Mouse (Mus musculus) hindbrain, postnatal 0 days (tissue): Measurements from ENCODE around the gene Olfr275. TPM values are rescaled to one million over a fixed set of nuclear protein-coding genes. Genes with fewer than 3 reads are reported as not detected.
"Not testable (repeated sequence)": the region's sequence is repeated elsewhere in the genome, so short reads cannot be mapped to it uniquely, and the experiment has no call there.

Experiments
- ATAC-seq: fragments of 200-750 bp; cut with Nextera tagmentation; 2 replicates; pipeline ENCODE4 v1.8.0; 2017; ENCODE audit warnings: mild to moderate bottlenecking, moderate TSS enrichment, moderate library complexity
- DNase-seq: peaks from one replicate; pipeline ENCODE4 v3.0.0-alpha.2; 2015; ENCODE audit warnings: low spot score
- H3K27ac ChIP-seq: fragments of 300-500 bp; sonication (generic); 2 replicates; pipeline ENCODE4 v1.5.1; 2014; ENCODE audit warnings: mild to moderate bottlenecking
- H3K27me3 ChIP-seq: fragments of 300-500 bp; sonication (generic); 2 replicates; pipeline ENCODE4 v1.6.1; 2014; ENCODE audit warnings: low read length, mixed read lengths; ENCODE audit not compliant: insufficient read depth
- H3K36me3 ChIP-seq: fragments of 300-500 bp; sonication (generic); 2 replicates; pipeline ENCODE4 v1.6.1; 2014; ENCODE audit warnings: low read length, mixed read lengths; ENCODE audit not compliant: insufficient read depth
- H3K4me1 ChIP-seq: fragments of 300-500 bp; sonication (generic); 2 replicates; pipeline ENCODE4 v1.6.1; 2014; ENCODE audit warnings: antibody characterized with exemption, low read length, mixed read lengths; ENCODE audit not compliant: insufficient read depth
- H3K4me2 ChIP-seq: fragments of 300-500 bp; sonication (generic); 2 replicates; pipeline ENCODE4 v1.6.1; 2014; ENCODE audit warnings: low read depth, mild to moderate bottlenecking, low read length, moderate library complexity, mixed read lengths
- H3K4me3 ChIP-seq: fragments of 300-500 bp; sonication (generic); 2 replicates; pipeline ENCODE4 v1.5.1; 2014; ENCODE audit warnings: low read length
- H3K9ac ChIP-seq: fragments of 300-500 bp; sonication (generic); replicated peaks from 2 replicates; pipeline ENCODE4 v1.6.1; 2014; ENCODE audit warnings: mild to moderate bottlenecking, low read length, moderate library complexity, mixed read lengths
- H3K9me3 ChIP-seq: fragments of 300-500 bp; sonication (generic); 2 replicates; pipeline ENCODE4 v1.6.1; 2016; ENCODE audit warnings: low read length, mixed read lengths
- CTCF ChIP-seq: IDR thresholded peaks from 2 replicates; pipeline ENCODE4 v1.5.1; 2016; ENCODE audit warnings: antibody characterized with exemption, control low read depth, low read depth
- WGBS: fragments of 180-500 bp; shearing (Covaris S2); extraction: QIAGEN DNeasy Blood & Tissue Kit; methylation state at CpG from one replicate; pipeline ENCODE4 v1.1.7; 2014; 5-methylcytosine and 5-hydroxymethylcytosine counted together
- polyA plus RNA-seq: library from polyadenylated mRNA; unstranded; fragments of >200 nt; fragmentation: Nextera tagmentation; extraction: Ambion mirVana; gene quantifications from 2 replicates; pipeline ENCODE4 v1.2.1, GENCODE M21; 2015
- total RNA-seq: library from RNA; depleted of rRNA; stranded (reverse); fragments of >200 nt; gene quantifications from 2 replicates; pipeline ENCODE4 v1.2.3, GENCODE M21; 2014; rRNA removed

The Olfr275 gene
- not detected in 2 replicates for total RNA-seq
- polyA plus RNA-seq: not detected in 2 replicates

DNA sequence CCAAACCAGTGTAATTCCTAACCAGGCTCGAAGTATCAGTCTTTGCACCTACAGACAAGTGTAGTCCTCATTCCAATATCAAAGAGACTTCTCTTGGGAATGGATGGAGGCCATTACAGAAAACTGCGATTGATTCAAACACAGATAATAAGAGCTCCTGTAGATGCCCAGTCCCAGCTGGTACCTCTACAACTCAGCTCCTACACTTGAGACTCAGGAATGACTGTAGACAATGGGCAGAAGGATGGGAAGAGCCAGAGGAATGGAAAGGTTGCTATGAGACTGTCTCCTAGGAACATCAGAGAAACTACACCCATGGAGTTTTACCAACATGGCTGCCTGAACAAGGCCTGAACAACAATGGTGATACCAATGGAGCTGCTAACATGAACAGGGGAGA lies at the start of gene Olfr275:
Gene Olfr275, plus strand, starts transcription at position 301 of the 400 bp plus-strand sequence.
- TF ChIP-seq CTCF: no peak
- ATAC-seq (no peak), DNase-seq (no peak)
- Histone ChIP-seq H3K27ac (no peak within 1 kb of the TSS), H3K4me2 (no peak within 1 kb of the TSS), H3K9me3 (no peaks in the 10 kb centered on the region), H3K36me3 (no peaks in the 10 kb centered on the region), H3K4me1 (no peaks in the 10 kb centered on the region), H3K4me3 (no peak within 1 kb of the TSS), H3K27me3 (no peaks in the 10 kb centered on the region), H3K9ac (no peak within 1 kb of the TSS)
- WGBS: 94% methylated on average over 2 of the region's 2 CpGs

DNA sequence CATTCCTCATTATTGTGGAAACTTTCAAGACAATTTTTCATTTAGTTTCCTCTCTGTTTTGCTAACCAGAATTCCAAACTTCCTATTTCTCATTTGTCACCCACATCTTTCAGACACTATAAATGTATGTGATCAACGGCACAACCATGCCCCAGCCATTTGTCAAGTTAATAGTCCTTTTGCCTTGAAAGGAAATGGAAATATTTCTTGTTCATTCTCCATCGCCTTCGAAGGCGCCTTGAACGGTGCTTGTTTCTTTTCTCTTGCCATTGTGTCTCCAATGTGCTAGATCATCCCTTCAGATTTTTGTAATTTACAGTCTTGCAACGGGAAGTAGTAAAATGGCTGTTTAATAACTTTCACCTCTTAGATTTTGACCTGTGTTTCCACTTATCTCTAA lies 48.8 kb upstream of the Olfr275 start:
- Histone ChIP-seq H3K9ac (no peak overlapping the region), H3K27ac (no peak overlapping the region), H3K4me1 (no peaks in the 10 kb centered on the region), H3K27me3 (no peaks in the 10 kb centered on the region), H3K4me2 (no peak overlapping the region), H3K4me3 (no peak overlapping the region), H3K36me3 (no peaks in the 10 kb centered on the region), H3K9me3 (no peaks in the 10 kb centered on the region)
- TF ChIP-seq CTCF: no peak
- no peak for ATAC-seq
- WGBS: 86% methylated on average over 6 of the region's 6 CpGs
- DNase-seq: no peak

DNA sequence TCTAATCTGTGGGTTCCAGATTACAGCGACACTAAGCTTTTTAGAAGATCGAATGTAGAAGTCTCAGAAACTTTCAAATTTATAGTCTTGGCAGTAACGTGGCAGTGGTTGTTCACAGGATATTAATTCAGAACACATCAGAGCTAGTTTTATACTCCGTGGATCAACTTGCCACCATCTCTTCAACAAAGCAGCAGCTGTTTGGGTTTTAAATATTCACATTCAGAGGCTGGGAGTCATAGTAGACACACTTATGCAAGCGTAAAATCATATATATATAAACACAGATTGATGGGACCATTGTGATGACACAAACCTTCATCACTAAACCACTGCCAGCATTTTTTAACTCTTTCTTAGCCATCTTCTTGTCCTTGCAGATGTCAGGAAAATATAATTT lies 42.2 kb upstream of the Olfr275 start:
- TF ChIP-seq CTCF: no peak
- Histone ChIP-seq H3K4me1 (no peaks in the 10 kb centered on the region), H3K36me3 (no peaks in the 10 kb centered on the region), H3K4me2 (no peak overlapping the region), H3K9me3 (no peaks in the 10 kb centered on the region), H3K9ac (no peak overlapping the region), H3K4me3 (no peak overlapping the region), H3K27me3 (no peaks in the 10 kb centered on the region), H3K27ac (no peak overlapping the region)
- ATAC-seq: no peak
- DNase-seq: no peak
- 65% methylated on average over 5 of the region's 5 CpGs for WGBS

- Histone ChIP-seq H3K4me2 (no peak overlapping the region), H3K36me3 (no peaks in the 10 kb centered on the region), H3K4me3 (no peak overlapping the region), H3K9ac (no peak overlapping the region), H3K9me3 (no peaks in the 10 kb centered on the region), H3K4me1 (no peaks in the 10 kb centered on the region), H3K27me3 (no peaks in the 10 kb centered on the region), H3K27ac (no peak overlapping the region)
- ATAC-seq (no peak), DNase-seq (no peak)
- WGBS: 85% methylated on average over 3 of the region's 3 CpGs
- TF ChIP-seq CTCF: no peak
These were observed 14.4 kb upstream of the Olfr275 start for GRCm38 (mm10) chr4:52800013-52800412.

DNA sequence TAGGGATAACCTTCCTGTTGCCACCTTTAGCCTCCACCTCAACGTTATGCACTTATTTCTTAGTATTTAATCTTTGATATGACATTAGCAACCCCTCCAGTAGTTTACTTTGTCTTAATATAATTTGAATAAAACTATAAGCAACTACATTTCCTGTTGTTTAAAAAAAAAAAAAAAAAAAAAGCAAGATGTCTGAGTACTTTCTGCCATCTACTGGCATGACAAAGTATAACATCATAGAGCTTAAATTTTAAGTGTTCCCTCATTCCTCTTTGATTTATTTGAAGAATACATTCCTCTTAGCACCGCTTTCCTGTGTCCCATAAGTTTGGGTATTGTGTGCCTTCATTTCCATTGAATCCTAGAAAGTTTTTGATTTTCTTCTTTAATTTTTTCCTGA lies 2.5 kb upstream of the Olfr275 start:
- Histone ChIP-seq H3K9me3 (no peaks in the 10 kb centered on the region), H3K27me3 (no peaks in the 10 kb centered on the region), H3K27ac (no peak overlapping the region), H3K4me3 (no peak overlapping the region), H3K4me1 (no peaks in the 10 kb centered on the region), H3K9ac (no peak overlapping the region), H3K36me3 (no peaks in the 10 kb centered on the region), H3K4me2 (no peak overlapping the region)
- peak; percentile 66 for DNase-seq
- no peak for ATAC-seq
- peak; percentile 62 for TF ChIP-seq CTCF
- WGBS: 38% methylated on average over 2 of the region's 2 CpGs

GRCm38 (mm10) chr4:52821375-52821774 lies 7.0 kb downstream of the Olfr275 start:
- DNase-seq: no peak
- no peaks in the 10 kb centered on the region for H3K36me3 ChIP-seq
- ATAC-seq: no peak
- no peaks in the 10 kb centered on the region for H3K9me3 ChIP-seq
- no peak for TF ChIP-seq CTCF
- no peaks in the 10 kb centered on the region for H3K4me1 ChIP-seq
- WGBS: 94% methylated on average over 11 of the region's 11 CpGs
- H3K4me2 ChIP-seq: no peak overlapping the region
- no peak overlapping the region for H3K27ac ChIP-seq
- no peaks in the 10 kb centered on the region for H3K27me3 ChIP-seq
- H3K9ac ChIP-seq: no peak overlapping the region
- H3K4me3 ChIP-seq: no peak overlapping the region

DNA sequence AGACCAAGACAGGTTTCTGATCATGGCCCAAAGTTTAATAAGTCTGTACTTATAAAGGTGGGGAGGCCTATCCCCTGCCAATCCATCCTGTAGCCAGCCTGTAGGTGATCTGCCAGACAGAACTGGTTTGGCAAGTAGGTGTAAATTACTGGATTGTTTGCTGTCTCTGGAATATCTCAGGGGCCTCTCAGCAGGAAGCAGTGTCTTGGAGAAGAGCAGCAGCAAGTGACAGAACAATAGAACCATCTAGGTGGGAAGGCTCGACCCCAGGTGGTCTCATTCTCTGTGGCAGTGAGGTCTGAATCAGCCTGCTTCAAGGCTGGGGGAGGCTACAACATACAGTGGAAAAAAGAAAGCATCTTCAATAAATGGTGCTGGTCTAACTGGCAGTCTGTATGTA lies 31.0 kb downstream of the Olfr275 start:
- H3K4me3 ChIP-seq, H3K9me3 ChIP-seq, H3K4me1 ChIP-seq, H3K4me2 ChIP-seq, H3K27ac ChIP-seq, H3K36me3 ChIP-seq, DNase-seq, H3K9ac ChIP-seq, H3K27me3 ChIP-seq, ATAC-seq: not testable (repeated sequence)
- WGBS: 41% methylated on average over 1 of the region's 1 CpGs
